Mouse (Mus musculus) heart, embryonic 12.5 days (tissue): Measurements from ENCODE around the gene Naxe. TPM values are rescaled to one million over a fixed set of nuclear protein-coding genes. Genes with fewer than 3 reads are reported as not detected.
A peak's percentile ranks its signal among the peaks of the same experiment; 100 is the strongest.

ENCODE experiments used
- ATAC-seq: fragments of 200-750 bp; cut with Nextera tagmentation; 2 replicates; pipeline ENCODE4 v1.8.0; 2017; ENCODE audit warnings: moderate TSS enrichment, moderate library complexity; ENCODE audit not compliant: insufficient number of reproducible peaks, low FRiP score
- H3K27ac ChIP-seq: fragments of 300-500 bp; sonication (generic); 2 replicates; pipeline ENCODE4 v1.5.1; 2016; ENCODE audit warnings: mild to moderate bottlenecking, moderate library complexity; ENCODE audit not compliant: poor library complexity, severe bottlenecking
- H3K27me3 ChIP-seq: fragments of 300-500 bp; sonication (generic); replicated peaks from 2 replicates; pipeline ENCODE4 v1.6.1; 2016; ENCODE audit warnings: mild to moderate bottlenecking, moderate library complexity
- H3K36me3 ChIP-seq: fragments of 300-500 bp; sonication (generic); 2 replicates; pipeline ENCODE4 v1.6.1; 2016; ENCODE audit warnings: mild to moderate bottlenecking, moderate library complexity
- H3K4me1 ChIP-seq: fragments of 300-500 bp; sonication (generic); replicated peaks from 2 replicates; pipeline ENCODE4 v1.6.1; 2016; ENCODE audit warnings: mild to moderate bottlenecking
- H3K4me2 ChIP-seq: fragments of 300-500 bp; sonication (generic); 2 replicates; pipeline ENCODE4 v1.6.1; 2016; ENCODE audit warnings: mild to moderate bottlenecking, moderate library complexity
- H3K4me3 ChIP-seq: fragments of 300-500 bp; sonication (generic); 2 replicates; pipeline ENCODE4 v1.5.1; 2016; ENCODE audit warnings: mild to moderate bottlenecking
- H3K9ac ChIP-seq: fragments of 300-500 bp; sonication (generic); 2 replicates; pipeline ENCODE4 v1.6.1; 2016; ENCODE audit warnings: mild to moderate bottlenecking, moderate library complexity
- H3K9me3 ChIP-seq: fragments of 300-500 bp; sonication (generic); replicated peaks from 2 replicates; pipeline ENCODE4 v1.6.1; 2016; ENCODE audit warnings: mild to moderate bottlenecking, moderate library complexity
- WGBS: fragments of 180-500 bp; shearing (Covaris S2); methylation state at CpG from one replicate; pipeline ENCODE4 v1.1.7; 2016; 5-methylcytosine and 5-hydroxymethylcytosine counted together
- polyA plus RNA-seq: library from polyadenylated mRNA; unstranded; fragments of >200 nt; fragmentation: Nextera tagmentation; extraction: Ambion mirVana; gene quantifications from 2 replicates; pipeline ENCODE4 v1.2.1, GENCODE M21; 2016

Gene Naxe
- polyA plus RNA-seq, 1 experiment from 2014 or later = 139 TPM

- under 1% methylated on average over 66 of the region's 66 CpGs for WGBS
Observed at GRCm38 (mm10) chr3:88022322-88023191, 35.7 kb downstream of the Naxe start.

DNA sequence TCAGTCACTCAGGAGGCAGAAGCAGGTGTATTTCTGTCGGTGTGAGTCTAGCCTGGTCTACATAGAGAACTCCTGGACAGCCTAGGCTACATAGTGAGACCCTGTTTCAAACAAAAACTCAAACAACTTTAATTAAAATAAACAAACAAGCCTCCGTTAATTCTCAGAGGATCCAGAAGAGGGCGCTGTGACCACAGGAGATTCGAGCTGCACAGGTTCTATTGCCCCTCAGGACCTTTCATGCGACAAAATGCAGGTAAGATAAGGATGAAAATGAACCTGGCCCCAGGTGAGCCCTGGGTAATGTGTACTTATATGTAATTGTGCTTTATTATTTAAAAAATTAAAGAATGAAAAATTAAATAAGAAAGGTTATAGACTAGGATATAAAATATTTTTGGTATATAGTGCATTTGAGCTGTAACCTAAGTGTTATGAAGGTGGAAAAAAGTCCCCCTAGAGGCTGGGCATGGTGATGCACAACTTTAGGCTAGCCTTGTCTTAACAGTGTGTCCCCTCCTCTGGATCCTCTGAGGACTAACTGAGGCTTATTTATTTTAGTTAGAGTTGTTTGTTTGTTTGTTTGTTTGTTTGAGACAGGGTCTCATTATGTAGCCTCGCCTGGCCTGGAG is 47.5 kb downstream of the Naxe start:
- peaks cover 31% of the 10 kb centered on the region for H3K27me3 ChIP-seq
- peaks cover 5% of the 10 kb centered on the region for H3K9me3 ChIP-seq
- H3K36me3 ChIP-seq = no peaks in the 10 kb centered on the region
- no peak overlapping the region for H3K4me2 ChIP-seq
- H3K27ac ChIP-seq = no peak overlapping the region
- no peak overlapping the region for H3K9ac ChIP-seq
- 0 out of 2 replicates have a peak, but pooled peaks cover 3% of the 10 kb centered on the region for H3K4me1 ChIP-seq
- no peak for ATAC-seq
- 6% methylated on average over 6 of the region's 6 CpGs for WGBS
- H3K4me3 ChIP-seq = no peak overlapping the region

More at GRCm38 (mm10) chr3:88022322-88023191, 35.7 kb downstream of the Naxe start:
- peaks cover 20% of the 10 kb centered on the region for H3K4me1 ChIP-seq
- peak; percentile 91 for ATAC-seq
- 0 out of 2 replicates have a peak, but pooled peaks cover 2% of the 10 kb centered on the region for H3K9me3 ChIP-seq
- H3K4me3 ChIP-seq = peak overlapping the region; percentile 56
- no peak overlapping the region for H3K27ac ChIP-seq
- H3K27me3 ChIP-seq = peaks cover 83% of the 10 kb centered on the region
- H3K4me2 ChIP-seq = peak overlapping the region; percentile 98
- peak overlapping the region; percentile 56 for H3K9ac ChIP-seq
- H3K36me3 ChIP-seq = no peaks in the 10 kb centered on the region

Other genes with a start within 250 kb of the Naxe start
- 15.7 and 16.1 TPM in 2 replicates for gene Pear1, start 234.2 kb downstream of the Naxe start, polyA plus RNA-seq
- gene Sh2d2a, start 211.7 kb downstream of the Naxe start, polyA plus RNA-seq = 0.15 TPM in 1 of 2 replicates, not detected in the other
- 11.2 and 11.5 TPM in 2 replicates for gene Prcc, start 172.9 kb downstream of the Naxe start, polyA plus RNA-seq
- 175 and 177 TPM in 2 replicates for gene Hdgf, start 152.2 kb downstream of the Naxe start, polyA plus RNA-seq
- 62.9 and 65.2 TPM in 2 replicates for gene Mrpl24, start 139.0 kb downstream of the Naxe start, polyA plus RNA-seq
- 36.4 and 38.3 TPM in 2 replicates for gene Isg20l2, start 128.2 kb downstream of the Naxe start, polyA plus RNA-seq
- 13.6 and 14.1 TPM in 2 replicates for gene Rrnad1, start 127.8 kb downstream of the Naxe start, polyA plus RNA-seq
- 7.3 and 8.0 TPM in 2 replicates for gene Crabp2, start 109.8 kb downstream of the Naxe start, polyA plus RNA-seq
- gene Nes, start 87.4 kb downstream of the Naxe start, polyA plus RNA-seq = 33.0 and 34.6 TPM in 2 replicates
- 0.09 and 0.15 TPM in 2 replicates for gene Bcan, start 58.3 kb downstream of the Naxe start, polyA plus RNA-seq
- 0.08 and 0.17 TPM in 2 replicates for gene Hapln2, start 30.9 kb downstream of the Naxe start, polyA plus RNA-seq
- 19.2 and 19.7 TPM in 2 replicates for gene Gpatch4, start 15.4 kb downstream of the Naxe start, polyA plus RNA-seq
- gene Ttc24, start 19.8 kb upstream of the Naxe start, polyA plus RNA-seq = not detected in 2 replicates
- 32.3 and 36.8 TPM in 2 replicates for gene Iqgap3, start 23.5 kb upstream of the Naxe start, polyA plus RNA-seq
- 53.5 and 56.6 TPM in 2 replicates for gene Mef2d, start 83.9 kb upstream of the Naxe start, polyA plus RNA-seq
- gene Rhbg, start 196.2 kb upstream of the Naxe start, polyA plus RNA-seq = 0.19 TPM in 1 of 2 replicates, not detected in the other
- not detected in 2 replicates for gene Gm38392, start 228.7 kb upstream of the Naxe start, polyA plus RNA-seq
- gene Tsacc, start 238.5 kb upstream of the Naxe start, polyA plus RNA-seq = 12.7 and 15.0 TPM in 2 replicates
- gene Cct3, start 238.6 kb upstream of the Naxe start, polyA plus RNA-seq = 426 and 439 TPM in 2 replicates